Mouse (Mus musculus) midbrain, embryonic 10.5 days (tissue): ENCODE results near the gene Eif1b. TPM values are rescaled to one million over a fixed set of nuclear protein-coding genes. Genes with fewer than 3 reads are reported as not detected.
A peak's percentile ranks its signal among the peaks of the same experiment; 100 is the strongest.

Experiments used
- DNase-seq: peaks from one replicate; pipeline ENCODE4 v3.0.0-alpha.2; 2017; ENCODE audit warnings: low spot score
- H3K27ac ChIP-seq: fragments of 300-500 bp; sonication (generic); replicated peaks from 2 replicates; pipeline ENCODE4 v1.5.1; 2016; ENCODE audit warnings: mild to moderate bottlenecking
- H3K27me3 ChIP-seq: fragments of 300-500 bp; sonication (generic); 2 replicates; pipeline ENCODE4 v1.6.1; 2016; ENCODE audit warnings: low read depth, mild to moderate bottlenecking; ENCODE audit not compliant: poor library complexity, severe bottlenecking
- H3K36me3 ChIP-seq: fragments of 300-500 bp; sonication (generic); 2 replicates; pipeline ENCODE4 v1.6.1; 2016; ENCODE audit warnings: mild to moderate bottlenecking, moderate library complexity
- H3K4me1 ChIP-seq: fragments of 300-500 bp; sonication (generic); 2 replicates; pipeline ENCODE4 v1.6.1; 2016
- H3K4me3 ChIP-seq: fragments of 300-500 bp; sonication (generic); 2 replicates; pipeline ENCODE4 v1.5.1; 2016; ENCODE audit warnings: mild to moderate bottlenecking, moderate library complexity
- H3K9me3 ChIP-seq: fragments of 300-500 bp; sonication (generic); replicated peaks from 2 replicates; pipeline ENCODE4 v1.6.1; 2016; ENCODE audit warnings: mild to moderate bottlenecking
- WGBS: fragments of 180-500 bp; shearing (Covaris S2); methylation state at CpG from one replicate; pipeline ENCODE4 v1.1.7; 2016; 5-methylcytosine and 5-hydroxymethylcytosine counted together
- polyA plus RNA-seq: library from polyadenylated mRNA; unstranded; fragments of >200 nt; fragmentation: Nextera tagmentation; extraction: Ambion mirVana; gene quantifications from 2 replicates; pipeline ENCODE4 v1.2.1, GENCODE M21; 2016

Gene Eif1b
- 262 and 267 TPM in 2 replicates for polyA plus RNA-seq

DNA sequence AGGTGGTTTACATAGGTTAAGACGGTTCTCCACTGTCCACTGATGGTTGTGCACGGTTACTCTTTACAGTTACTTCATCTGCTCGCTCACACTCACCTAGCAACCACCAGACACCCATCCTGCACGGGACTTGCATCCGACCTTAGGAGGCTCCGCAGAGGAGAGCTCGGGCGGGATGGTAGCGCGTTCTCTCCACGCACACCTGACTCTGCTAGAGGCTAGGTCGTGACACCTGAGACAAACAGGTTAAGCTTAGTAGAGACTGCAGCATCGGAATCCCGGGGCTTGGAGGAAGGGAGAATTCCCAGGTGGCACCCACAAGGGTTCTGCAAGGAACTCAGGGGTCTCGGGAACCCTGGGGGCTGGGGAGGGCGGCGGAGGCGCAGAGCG, at the start of gene Eif1b:
Gene Eif1b (plus strand): TSS at position 223 of the 390 bp plus-strand sequence.
- DNase-seq: no peak
- Histone ChIP-seq H3K4me3 (peak within 1 kb of the TSS; percentile 100), H3K27me3 (no peaks in the 10 kb centered on the region), H3K9me3 (no peaks in the 10 kb centered on the region), H3K4me1 (peaks cover 21% of the 10 kb centered on the region), H3K36me3 (peaks cover 27% of the 10 kb centered on the region), H3K27ac (peak within 1 kb of the TSS; percentile 99)
- WGBS: 4% methylated on average over 19 of the region's 19 CpGs

DNA sequence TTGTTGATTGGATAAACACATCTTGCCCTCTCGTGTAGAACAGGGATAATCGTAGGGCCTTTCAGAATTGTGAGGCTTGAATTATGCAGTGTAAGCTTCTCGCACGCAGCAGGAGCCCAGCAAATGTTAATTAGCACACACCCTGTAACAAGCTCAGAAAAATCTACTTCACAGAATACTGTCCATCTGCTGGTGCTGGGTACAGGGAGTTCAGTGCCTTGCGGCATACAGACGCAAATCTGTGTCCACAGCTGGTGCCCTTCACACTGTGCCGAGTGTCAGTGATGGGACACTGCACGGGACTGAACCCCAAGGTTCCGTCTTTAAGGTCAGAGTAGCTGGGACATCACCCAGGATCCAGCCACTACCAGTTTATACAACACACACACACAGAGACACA, 47.4 kb upstream of the Eif1b start:
- H3K27ac ChIP-seq: no peak overlapping the region
- H3K4me1 ChIP-seq: peaks cover 5% of the 10 kb centered on the region
- no peak for DNase-seq
- WGBS: 85% methylated on average over 9 of the region's 9 CpGs
- H3K4me3 ChIP-seq: no peak overlapping the region
- H3K9me3 ChIP-seq: 0 out of 2 replicates have a peak, but pooled peaks cover 3% of the 10 kb centered on the region
- H3K36me3 ChIP-seq: no peaks in the 10 kb centered on the region
- no peaks in the 10 kb centered on the region for H3K27me3 ChIP-seq

DNA sequence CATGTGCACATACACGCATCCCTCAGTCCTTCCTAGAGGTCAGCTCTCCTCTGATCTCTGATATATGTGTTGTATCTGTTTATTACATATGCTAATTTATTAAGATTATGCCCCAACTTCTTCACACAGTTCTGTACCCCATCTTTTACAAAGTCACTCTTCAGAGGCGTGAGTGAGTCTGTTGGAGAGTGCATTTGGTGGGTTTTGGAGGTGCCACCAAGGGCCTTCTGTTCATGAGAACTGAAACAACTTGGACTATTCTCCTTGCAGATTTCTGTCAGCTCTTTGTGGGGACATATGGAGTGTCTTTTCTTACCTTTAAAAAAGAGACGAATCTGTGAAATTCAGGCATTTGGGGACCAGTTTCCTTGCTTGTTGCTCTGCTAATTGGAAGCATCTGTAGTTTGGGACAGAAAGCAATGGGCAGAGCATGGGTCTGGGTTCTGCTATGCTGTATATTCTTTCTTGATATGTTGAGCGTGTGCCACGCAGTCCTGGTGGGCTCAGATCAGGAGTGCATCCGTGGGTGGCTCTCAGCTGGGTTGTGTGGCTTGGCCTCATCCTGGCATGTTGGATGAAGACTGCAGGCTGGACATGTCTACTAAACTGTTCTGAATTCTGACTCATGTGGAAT, 42.2 kb upstream of the Eif1b start:
- H3K27ac ChIP-seq: no peak overlapping the region
- H3K4me1 ChIP-seq: 0 out of 2 replicates have a peak, but pooled peaks cover 2% of the 10 kb centered on the region
- WGBS: 87% methylated on average over 6 of the region's 6 CpGs
- H3K4me3 ChIP-seq: no peak overlapping the region
- H3K36me3 ChIP-seq: no peaks in the 10 kb centered on the region
- H3K9me3 ChIP-seq: no peaks in the 10 kb centered on the region
- H3K27me3 ChIP-seq: no peaks in the 10 kb centered on the region
- no peak for DNase-seq

DNA sequence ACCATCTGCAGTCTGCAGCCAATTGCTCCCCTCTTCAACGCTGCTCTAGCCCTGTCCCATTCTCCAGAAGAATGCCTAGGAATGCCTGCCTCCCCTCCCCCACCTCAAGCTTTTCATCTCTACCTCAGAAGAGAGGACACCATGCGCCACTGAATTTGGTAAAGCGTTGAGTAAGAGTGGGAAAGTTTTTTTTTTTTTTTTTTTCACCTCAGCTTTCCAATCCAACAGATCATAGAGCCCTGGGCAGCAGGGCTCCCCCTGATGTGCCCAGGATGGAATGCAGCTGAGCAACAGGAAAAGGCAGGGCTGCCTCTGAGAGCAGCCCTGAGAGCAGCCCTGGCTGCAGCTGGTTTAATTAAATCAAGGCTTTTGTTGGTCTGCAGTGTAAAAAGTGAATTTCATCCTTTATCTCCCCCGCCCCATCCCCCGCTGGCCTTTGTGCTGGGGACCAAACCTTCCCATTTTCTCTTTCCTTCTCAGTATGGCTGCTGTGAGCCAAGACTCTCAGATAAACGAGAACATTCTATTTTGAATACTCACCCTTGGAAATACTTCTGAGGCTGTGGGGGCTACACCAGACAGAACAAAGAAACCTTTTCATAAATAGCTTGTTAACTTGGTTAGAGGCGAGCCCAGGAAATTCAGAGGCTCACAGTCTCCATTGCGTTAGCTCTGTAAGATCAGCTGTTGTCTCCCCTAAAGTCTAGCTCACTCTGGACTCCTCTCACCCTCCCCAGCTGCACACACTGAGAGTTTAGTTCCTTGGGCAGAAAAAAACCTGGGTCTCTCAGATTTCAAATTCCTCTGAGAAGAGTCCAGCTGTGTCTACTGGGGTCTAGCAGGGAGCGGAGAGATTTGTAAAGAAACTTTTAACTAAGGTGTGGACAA, 36.0 kb upstream of the Eif1b start:
- Histone ChIP-seq H3K27ac (peak overlapping the region; percentile 86), H3K9me3 (no peaks in the 10 kb centered on the region), H3K4me3 (no peak overlapping the region), H3K27me3 (no peaks in the 10 kb centered on the region), H3K36me3 (no peaks in the 10 kb centered on the region), H3K4me1 (peaks cover 25% of the 10 kb centered on the region)
- peak; percentile 59 for DNase-seq
- WGBS: 15% methylated on average over 9 of the region's 9 CpGs

DNA sequence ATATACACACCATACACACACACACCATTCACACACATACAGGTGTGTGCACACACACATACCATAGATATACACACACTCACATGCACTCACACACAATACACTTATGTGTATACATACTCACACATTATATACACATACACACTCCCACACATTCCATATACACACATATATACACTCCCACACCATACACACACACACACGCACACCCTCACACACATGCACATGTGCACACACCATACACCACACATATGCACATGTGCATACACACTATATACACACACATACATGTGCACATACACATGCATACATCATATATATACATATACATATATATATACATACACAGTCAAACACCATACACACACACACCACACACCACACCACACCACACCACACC, 21.6 kb upstream of the Eif1b start:
- Histone ChIP-seq H3K4me3 (no peak overlapping the region), H3K9me3 (no peaks in the 10 kb centered on the region), H3K27me3 (no peaks in the 10 kb centered on the region), H3K27ac (no peak overlapping the region), H3K4me1 (peaks cover 8% of the 10 kb centered on the region), H3K36me3 (no peaks in the 10 kb centered on the region)
- WGBS: 87% methylated on average over 1 of the region's 1 CpGs
- no peak for DNase-seq

DNA sequence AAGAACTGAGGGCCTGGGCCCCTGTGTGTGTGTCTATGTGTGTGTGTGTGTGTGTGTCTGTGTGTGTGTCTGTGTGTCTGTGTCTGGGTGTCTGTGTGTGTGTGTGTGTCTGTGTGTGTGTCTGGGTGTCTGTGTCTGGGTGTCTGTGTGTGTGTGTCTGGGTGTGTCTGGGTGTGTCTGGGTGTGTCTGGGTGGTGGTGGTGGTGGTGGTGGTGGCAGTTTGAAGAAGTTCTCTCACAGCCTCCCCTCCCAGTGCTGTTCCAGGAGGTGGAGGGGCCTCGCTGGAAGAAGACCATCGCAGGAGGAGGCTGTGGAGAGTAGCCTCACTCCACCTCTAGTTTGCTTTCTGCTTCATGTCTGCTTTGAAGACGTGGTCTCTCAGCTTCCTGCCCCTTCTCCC, 10.4 kb upstream of the Eif1b start:
- Histone ChIP-seq H3K36me3 (no peaks in the 10 kb centered on the region), H3K27me3 (no peaks in the 10 kb centered on the region), H3K4me3 (no peak overlapping the region), H3K4me1 (no peaks in the 10 kb centered on the region), H3K27ac (no peak overlapping the region), H3K9me3 (no peaks in the 10 kb centered on the region)
- no peak for DNase-seq
- 80% methylated on average over 3 of the region's 3 CpGs for WGBS

DNA sequence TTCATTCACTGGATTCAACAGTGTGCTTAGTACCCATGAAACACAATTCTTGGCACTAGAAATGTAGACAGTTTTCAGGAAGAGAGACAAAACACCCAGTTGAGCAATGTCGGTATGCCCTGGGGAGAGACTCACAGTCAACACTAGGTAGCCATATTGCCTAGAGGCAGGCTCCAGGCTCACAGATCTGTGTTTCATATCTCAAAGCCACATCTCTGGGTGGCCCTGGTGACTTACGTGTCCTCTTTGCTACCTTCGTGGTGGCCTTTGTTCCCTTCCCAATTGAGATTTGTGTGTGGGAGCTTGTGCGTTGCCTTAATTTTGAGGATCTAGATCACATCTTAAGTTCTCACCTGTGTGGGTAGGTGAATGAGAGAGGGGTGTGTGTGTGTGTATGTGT, 9.7 kb upstream of the Eif1b start:
- Histone ChIP-seq H3K4me3 (no peak overlapping the region), H3K9me3 (no peaks in the 10 kb centered on the region), H3K27ac (no peak overlapping the region), H3K4me1 (no peaks in the 10 kb centered on the region), H3K36me3 (no peaks in the 10 kb centered on the region), H3K27me3 (no peaks in the 10 kb centered on the region)
- WGBS: 90% methylated on average over 4 of the region's 4 CpGs
- no peak for DNase-seq

DNA sequence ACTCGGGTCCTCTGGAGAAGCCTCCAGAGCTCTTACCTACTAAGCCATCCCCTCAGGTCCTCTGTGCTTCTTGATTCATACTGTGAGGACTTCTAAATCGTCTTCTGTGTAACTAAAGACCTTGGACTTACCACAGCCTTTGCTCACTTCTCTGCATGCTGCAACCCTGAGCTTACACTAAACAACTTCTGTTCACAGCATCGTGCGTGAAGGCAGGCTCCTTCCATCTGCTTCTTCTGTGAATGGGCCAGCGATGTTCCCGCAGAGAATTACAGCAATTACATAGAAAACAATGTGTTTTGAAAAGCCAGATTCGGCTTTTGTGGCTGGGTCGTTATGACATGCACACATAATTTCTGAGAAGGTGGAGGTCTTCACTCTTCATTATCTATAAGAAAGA, 8.9 kb upstream of the Eif1b start:
- WGBS: 82% methylated on average over 8 of the region's 8 CpGs
- Histone ChIP-seq H3K4me1 (no peaks in the 10 kb centered on the region), H3K27me3 (no peaks in the 10 kb centered on the region), H3K9me3 (no peaks in the 10 kb centered on the region), H3K27ac (no peak overlapping the region), H3K36me3 (no peaks in the 10 kb centered on the region), H3K4me3 (no peak overlapping the region)
- no peak for DNase-seq

DNA sequence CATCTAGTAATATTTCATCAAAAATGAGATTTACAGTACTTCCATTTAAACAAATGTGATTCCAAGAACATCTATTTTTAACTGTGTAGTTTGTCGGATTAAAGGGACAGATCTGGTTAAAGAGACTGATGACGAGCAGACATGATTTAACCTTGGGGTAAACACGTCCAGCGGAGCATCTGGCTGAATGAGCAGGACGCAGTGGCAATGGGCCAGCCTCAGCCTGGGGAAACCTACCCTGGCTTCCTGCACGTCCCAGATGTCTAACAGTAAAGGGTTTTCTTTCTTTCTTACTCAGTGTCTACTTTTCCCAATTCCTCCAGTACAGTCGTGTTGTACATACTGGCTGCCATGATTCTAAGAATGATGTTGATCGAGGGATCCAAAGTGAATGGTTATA, 5.0 kb upstream of the Eif1b start:
- Histone ChIP-seq H3K9me3 (no peaks in the 10 kb centered on the region), H3K27ac (no peak overlapping the region), H3K27me3 (no peaks in the 10 kb centered on the region), H3K4me3 (no peak overlapping the region), H3K4me1 (peaks cover 4% of the 10 kb centered on the region), H3K36me3 (no peaks in the 10 kb centered on the region)
- WGBS: 90% methylated on average over 8 of the region's 8 CpGs
- no peak for DNase-seq

DNA sequence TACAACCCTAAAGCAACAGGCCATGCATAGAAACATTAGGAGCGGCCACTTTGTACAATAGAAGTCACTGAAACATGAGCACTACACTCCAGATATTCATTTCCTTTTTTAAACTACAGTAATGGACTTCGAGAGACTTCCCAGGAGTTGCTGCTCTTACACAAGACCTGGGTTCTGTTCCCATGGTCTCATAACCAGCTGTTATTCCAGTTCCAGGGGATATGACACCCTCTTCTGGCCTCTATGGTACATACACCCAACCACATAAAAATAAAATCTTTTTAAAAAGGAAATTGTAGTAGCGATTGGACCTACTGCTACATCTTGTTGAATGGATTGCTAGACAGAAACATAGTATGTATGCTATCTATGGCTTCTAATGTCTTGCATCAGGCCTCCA, 523 bp upstream of the Eif1b start:
- 79% methylated on average over 3 of the region's 3 CpGs for WGBS
- no peak for DNase-seq
- no peak overlapping the region for H3K27ac ChIP-seq

DNA sequence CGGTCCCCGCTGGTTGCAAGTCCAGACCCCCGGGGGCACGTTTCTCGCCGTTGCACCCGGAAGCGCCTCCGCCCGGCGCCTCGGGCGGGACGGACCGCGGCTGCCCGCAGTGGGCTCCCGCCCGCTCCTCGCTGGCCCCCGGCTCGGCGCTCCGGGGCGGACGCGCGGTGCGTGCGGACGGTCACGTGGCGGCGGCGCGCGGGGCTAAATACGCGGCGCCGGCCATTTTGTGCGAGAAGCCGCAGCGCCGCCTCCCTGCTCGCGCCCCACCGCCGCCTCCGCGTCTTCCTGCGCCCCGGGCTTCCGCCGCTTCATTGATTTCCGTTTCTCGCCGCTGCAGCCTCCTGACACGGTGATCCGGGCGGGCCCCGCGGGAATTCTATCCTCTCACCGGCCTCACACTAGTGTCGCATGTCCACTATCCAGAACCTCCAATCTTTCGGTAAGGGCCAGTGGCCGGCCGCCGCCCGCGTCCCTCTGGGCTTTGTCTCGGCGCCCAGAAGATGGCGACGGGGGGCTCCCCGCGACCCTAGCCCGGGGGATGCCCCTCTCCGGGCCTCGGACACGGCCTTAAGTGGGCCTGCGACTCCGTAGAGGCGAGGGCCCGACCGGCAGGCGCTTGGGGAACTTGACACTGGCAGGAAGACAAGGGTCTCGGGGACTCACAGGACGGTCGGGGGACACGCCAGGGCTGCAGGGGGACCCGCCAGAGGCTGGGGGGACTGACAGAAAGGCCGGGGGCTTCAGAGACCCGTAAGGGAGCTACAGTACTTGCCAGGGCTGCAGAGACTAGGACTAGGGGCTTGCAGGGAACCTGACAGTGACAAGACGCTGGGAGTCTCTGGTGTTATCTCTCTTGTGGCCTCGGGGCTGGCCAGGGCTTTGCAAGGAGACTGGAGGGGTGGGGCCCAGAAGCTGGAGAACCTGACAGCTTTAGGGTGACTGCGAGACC, 644 bp downstream of the Eif1b start:
- WGBS: under 1% methylated on average over 90 of the region's 97 CpGs
- peak; percentile 82 for DNase-seq

More for the DNA sequence above, 523 bp upstream of the Eif1b start:
- Histone ChIP-seq H3K27me3 (no peaks in the 10 kb centered on the region), H3K9me3 (no peaks in the 10 kb centered on the region), H3K36me3 (peaks cover 27% of the 10 kb centered on the region), H3K4me1 (peaks cover 21% of the 10 kb centered on the region), H3K4me3 (peak overlapping the region; percentile 100)

DNA sequence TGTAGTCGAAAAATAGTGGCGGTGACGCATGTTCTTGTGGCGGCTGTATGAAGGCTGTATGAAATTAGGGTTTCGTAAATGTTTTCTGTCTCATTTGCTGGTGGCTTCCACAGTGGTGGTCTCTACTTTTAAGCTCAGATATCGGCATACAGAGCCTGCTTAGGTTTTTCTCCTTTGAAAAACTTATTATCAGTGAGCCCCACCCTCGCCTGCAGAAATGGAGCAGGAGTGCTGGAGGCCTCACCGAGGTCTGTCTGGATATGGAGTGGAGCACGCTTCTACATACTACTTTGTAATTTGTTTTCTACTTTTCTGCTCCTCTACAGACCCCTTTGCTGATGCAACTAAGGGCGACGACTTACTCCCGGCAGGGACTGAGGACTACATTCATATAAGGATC, 1.7 kb downstream of the Eif1b start:
- Histone ChIP-seq H3K27me3 (no peaks in the 10 kb centered on the region), H3K9me3 (no peaks in the 10 kb centered on the region), H3K36me3 (peaks cover 32% of the 10 kb centered on the region), H3K27ac (peak overlapping the region; percentile 99), H3K4me1 (peaks cover 21% of the 10 kb centered on the region), H3K4me3 (peak overlapping the region; percentile 100)
- 88% methylated on average over 12 of the region's 12 CpGs for WGBS
- DNase-seq: no peak

More for the DNA sequence above, 644 bp downstream of the Eif1b start:
- H3K4me1 ChIP-seq: peaks cover 21% of the 10 kb centered on the region
- H3K4me3 ChIP-seq: peak overlapping the region; percentile 100
- no peaks in the 10 kb centered on the region for H3K27me3 ChIP-seq
- H3K27ac ChIP-seq: peak overlapping the region; percentile 99
- H3K9me3 ChIP-seq: no peaks in the 10 kb centered on the region
- peaks cover 32% of the 10 kb centered on the region for H3K36me3 ChIP-seq
